Mouse (Mus musculus) ES-E14 (cell line): ENCODE measurements around the gene Bbs4.

ENCODE experiments used
- HCFC1 ChIP-seq: IDR thresholded peaks from 2 replicates; pipeline ENCODE4 v1.6.1; 2012; ENCODE audit warnings: low read length, inconsistent platforms, borderline replicate concordance; ENCODE audit not compliant: insufficient read depth
- ZC3H11A ChIP-seq: IDR thresholded peaks from 2 replicates; pipeline ENCODE4 v1.6.1; 2012; ENCODE audit warnings: low read depth, mild to moderate bottlenecking, inconsistent platforms, low read length, borderline replicate concordance
- ZNF384 ChIP-seq: IDR thresholded peaks from 2 replicates; pipeline ENCODE4 v1.6.1; 2012; ENCODE audit warnings: low read depth, low read length, inconsistent platforms

GRCm38 (mm10) chr9:59292493-59292875 is 60.8 kb downstream of the Bbs4 start:
- no peak for TF ChIP-seq HCFC1
- no peak for TF ChIP-seq ZNF384
- TF ChIP-seq ZC3H11A = no peak
